25 mouse cellular contexts compared by ENCODE assay signal in genomic region chr15:41297419-41297818, GRCm38 (mm10).
DNase-seq lines count a peak whose midpoint lies in the region; ATAC-seq and TF ChIP-seq lines count a peak whose summit lies in the region.
"Had no signal": no experiment of that assay in that cellular context is flagged by ENCODE, and none has a peak within 500 bp of the region (broad histone marks: within the 10 kb centered on the region; RNA-seq: fewer than 3 reads in every experiment).

No protein-coding gene starts in this region.

- no peaks in the 10 kb centered on the region for H3K27me3 ChIP-seq in kidney, postnatal 0 days (ENCODE audit: insufficient read depth, low read length)
- no peaks in the 10 kb centered on the region for H3K27me3 ChIP-seq in hindbrain, embryonic 12.5 days
- no peaks in the 10 kb centered on the region for H3K27me3 ChIP-seq in forebrain, embryonic 12.5 days
- H3K27me3 ChIP-seq: limb, embryonic 13.5 days; liver, embryonic 13.5 days; megakaryocyte, embryonic 14.5 days; midbrain, embryonic 12.5 days; neural tube, embryonic 13.5 days; Patski had no signal

- DNase-seq in layer of hippocampus, adult 2 months (ENCODE audit: low spot score in 2 of 2) = no peak
- no peak for DNase-seq in layer of hippocampus, postnatal 10 days (ENCODE audit: low spot score in 2 of 2)
- peak; percentile 21 to 46 for DNase-seq in kidney, adult 8-10 months
- DNase-seq in kidney, postnatal 0 days (ENCODE audit: low spot score) = peak; percentile 27
- DNase-seq in kidney, postnatal 4 days = peak; percentile 10 to 30
- DNase-seq in ovary, postnatal 36 days (ENCODE audit: low spot score) = no peak
- DNase-seq: adrenal gland, postnatal 14 days; cerebellum, adult 18-20 months; cerebellum, postnatal 14 days; gastrocnemius, postnatal 10 days; heart, postnatal 14 days; liver, embryonic 13.5 days; lung, adult 18-20 months; lung, postnatal 4 days; thymus, postnatal 14 days had no signal

- H3K27ac ChIP-seq in layer of hippocampus, adult 2 months = peak overlapping the region; percentile 53; the same call in 1 of the 2 replicates
- no peak overlapping the region for H3K27ac ChIP-seq in kidney, postnatal 0 days
- no peak overlapping the region for H3K27ac ChIP-seq in hindbrain, embryonic 12.5 days
- no peak overlapping the region for H3K27ac ChIP-seq in forebrain, embryonic 12.5 days
- H3K27ac ChIP-seq: limb, embryonic 13.5 days; liver, embryonic 13.5 days; midbrain, embryonic 12.5 days; neural tube, embryonic 13.5 days had no signal

- no peaks in the 10 kb centered on the region for H3K4me1 ChIP-seq in kidney, postnatal 0 days (replicated peaks; ENCODE audit: insufficient read depth, low read length)
- no peaks in the 10 kb centered on the region for H3K4me1 ChIP-seq in hindbrain, embryonic 12.5 days
- H3K4me1 ChIP-seq in forebrain, embryonic 12.5 days = no peaks in the 10 kb centered on the region
- H3K4me1 ChIP-seq: limb, embryonic 13.5 days; liver, embryonic 13.5 days; megakaryocyte, embryonic 14.5 days; midbrain, embryonic 12.5 days; neural tube, embryonic 13.5 days had no signal

- no peak for TF ChIP-seq CTCF in layer of hippocampus, adult 2 months (conservative IDR thresholded peaks at IDR 0.05)
- TF ChIP-seq CTCF in kidney, postnatal 0 days (IDR thresholded peaks at IDR 0.05; ENCODE audit: low read depth) = no peak

- 47% methylated on average over 4 of the region's 4 CpGs for WGBS in kidney, postnatal 0 days
- 67% methylated on average over 4 of the region's 4 CpGs for WGBS in hindbrain, embryonic 12.5 days
- 69% methylated on average over 4 of the region's 4 CpGs for WGBS in forebrain, embryonic 12.5 days

- H3K4me3 ChIP-seq in layer of hippocampus, adult 2 months = no peak overlapping the region
- no peak overlapping the region for H3K4me3 ChIP-seq in kidney, postnatal 0 days (replicated peaks; ENCODE audit: low read depth, low read length)
- H3K4me3 ChIP-seq in hindbrain, embryonic 12.5 days = no peak overlapping the region
- H3K4me3 ChIP-seq in forebrain, embryonic 12.5 days (replicated peaks) = no peak overlapping the region
- H3K4me3 ChIP-seq: erythroblast, embryonic 14.5 days; limb, embryonic 13.5 days; liver, embryonic 13.5 days; megakaryocyte, embryonic 14.5 days; midbrain, embryonic 12.5 days; neural tube, embryonic 13.5 days had no signal

- H3K9ac ChIP-seq in kidney, postnatal 0 days (ENCODE audit: low read depth, low read length) = no peak overlapping the region
- no peak overlapping the region for H3K9ac ChIP-seq in hindbrain, embryonic 12.5 days
- H3K9ac ChIP-seq in forebrain, embryonic 12.5 days = no peak overlapping the region
- H3K9ac ChIP-seq: forebrain, postnatal 0 days; limb, embryonic 13.5 days; liver, embryonic 13.5 days; midbrain, embryonic 12.5 days; neural tube, embryonic 13.5 days had no signal

- peak; percentile 49; the same call in 1 of the 2 replicates for ATAC-seq in kidney, postnatal 0 days (replicated peaks; ENCODE audit: low FRiP score, low read depth)
- ATAC-seq in hindbrain, embryonic 12.5 days (ENCODE audit: low FRiP score) = no peak
- ATAC-seq in forebrain, embryonic 12.5 days (ENCODE audit: low FRiP score) = no peak
- ATAC-seq: forebrain, postnatal 0 days; lung, postnatal 0 days; Patski had no signal

- no peak overlapping the region for H3K4me2 ChIP-seq in kidney, postnatal 0 days (ENCODE audit: low read length)
- no peak overlapping the region for H3K4me2 ChIP-seq in hindbrain, embryonic 12.5 days (replicated peaks)
- H3K4me2 ChIP-seq in forebrain, embryonic 12.5 days = no peak overlapping the region
- H3K4me2 ChIP-seq: limb, embryonic 13.5 days; liver, embryonic 13.5 days; midbrain, embryonic 12.5 days; neural tube, embryonic 13.5 days had no signal

- H3K9me3 ChIP-seq in kidney, postnatal 0 days (replicated peaks; ENCODE audit: low read length) = no peaks in the 10 kb centered on the region
- no peaks in the 10 kb centered on the region for H3K9me3 ChIP-seq in hindbrain, embryonic 12.5 days (replicated peaks)
- H3K9me3 ChIP-seq in forebrain, embryonic 12.5 days = no peaks in the 10 kb centered on the region
- H3K9me3 ChIP-seq: limb, embryonic 13.5 days; liver, embryonic 13.5 days; megakaryocyte, embryonic 14.5 days; midbrain, embryonic 12.5 days; neural tube, embryonic 13.5 days had no signal

- no peaks in the 10 kb centered on the region for H3K36me3 ChIP-seq in kidney, postnatal 0 days (ENCODE audit: insufficient read depth, low read length)
- no peaks in the 10 kb centered on the region for H3K36me3 ChIP-seq in hindbrain, embryonic 12.5 days
- no peaks in the 10 kb centered on the region for H3K36me3 ChIP-seq in forebrain, embryonic 12.5 days (replicated peaks)
- H3K36me3 ChIP-seq: limb, embryonic 13.5 days; liver, embryonic 13.5 days; midbrain, embryonic 12.5 days; neural tube, embryonic 13.5 days had no signal

Comparison
In these comparisons a context has a peak if more than half of its experiments do, and no peak if none do; other contexts are left out.
1. DNase-seq: peak in kidney, adult 8-10 months (2 of 2), kidney, postnatal 0 days (single experiment) and kidney, postnatal 4 days (2 of 2); none in layer of hippocampus, adult 2 months (0 of 2), layer of hippocampus, postnatal 10 days (0 of 2) and ovary, postnatal 36 days (single experiment).